8 mouse cellular contexts compared by ENCODE assay signal in the genomic region with DNA sequence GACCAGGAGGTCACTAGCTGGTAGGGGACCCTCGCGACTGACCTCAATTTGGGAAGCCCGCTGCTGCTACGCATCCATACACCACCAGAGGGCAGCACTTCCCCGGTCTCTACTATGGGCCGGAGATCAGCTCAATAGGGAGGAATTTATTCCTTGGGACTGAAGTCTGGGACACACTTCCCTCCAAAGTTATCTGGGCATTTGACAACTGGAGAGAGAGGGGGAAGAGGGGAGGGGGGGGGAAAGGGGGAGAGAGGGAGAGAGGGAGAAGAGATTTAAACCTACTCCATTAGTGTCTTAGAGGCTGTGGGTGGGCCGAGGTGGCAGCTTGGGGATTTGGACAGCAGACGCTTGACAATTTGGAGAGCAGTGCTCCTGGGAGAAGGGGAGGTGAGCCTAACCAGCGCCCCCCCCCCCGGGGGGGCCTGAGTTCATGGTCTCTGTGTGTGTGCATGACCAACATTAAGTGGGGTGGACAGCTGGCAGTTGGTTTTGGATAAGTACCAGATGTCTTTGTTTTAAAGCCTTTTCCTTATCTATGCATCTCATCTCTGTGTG. TPM values are rescaled to one million over a fixed set of nuclear protein-coding genes. Genes with fewer than 3 reads are reported as not detected.
A peak's percentile ranks its signal among the peaks of the same experiment; 100 is the strongest.
DNase-seq lines count a peak whose midpoint lies in the region; ATAC-seq and TF ChIP-seq lines count a peak whose summit lies in the region.

No protein-coding gene starts in this region.

- peak; percentile 81 for TF ChIP-seq CTCF in G1E (IDR thresholded peaks at IDR 0.05; ENCODE audit: low read depth, low read length)
- peak; percentile 80; the same call in 1 of the 2 replicates for TF ChIP-seq CTCF in small intestine, adult 2 months (IDR thresholded peaks at IDR 0.05; ENCODE audit: extremely low read depth, insufficient read length, insufficient replicate concordance, low read depth, low read length)

- no peaks in the 10 kb centered on the region; the same call in 1 of the 2 replicates for H3K4me1 ChIP-seq in G1E (ENCODE audit: insufficient read depth, low read depth, low read length)
- H3K4me1 ChIP-seq in forebrain, embryonic 10.5 days: peaks cover 49% of the 10 kb centered on the region
- no peaks in the 10 kb centered on the region; the same call in 1 of the 2 replicates for H3K4me1 ChIP-seq in small intestine, adult 2 months (ENCODE audit: control insufficient read depth, insufficient read depth, insufficient read length, low read length)

- H3K36me3 ChIP-seq in G1E (replicated peaks): no peaks in the 10 kb centered on the region
- H3K36me3 ChIP-seq in forebrain, embryonic 10.5 days (replicated peaks): no peaks in the 10 kb centered on the region
- H3K36me3 ChIP-seq in small intestine, adult 2 months (ENCODE audit: control insufficient read depth, insufficient read depth, low read length): no peaks in the 10 kb centered on the region

- ATAC-seq in G1E (ENCODE audit: extremely low read depth, insufficient number of reproducible peaks, low FRiP score, poor library complexity, severe bottlenecking): no peak
- peak; percentile 72 for ATAC-seq in megakaryocyte progenitor cell, adult 5-6 weeks (replicated peaks; ENCODE audit: poor library complexity)
- no peak for ATAC-seq in inflammation-experienced regulatory T-cells, adult 6 months

- peak; percentile 51 for DNase-seq in G1E (ENCODE audit: low spot score)
- peak; percentile 55 to 58 for DNase-seq in adrenal gland, postnatal 4 days (ENCODE audit: low spot score in 2 of 2)
- DNase-seq in forebrain, embryonic 10.5 days (ENCODE audit: extremely low spot score, low spot score): peak; percentile 84
- peak; percentile 63 to 79 for DNase-seq in heart, postnatal 36 days
- peak; percentile 52 to 66 for DNase-seq in layer of hippocampus, postnatal 36 days

- TF ChIP-seq POLR2A in small intestine, adult 2 months (IDR thresholded peaks at IDR 0.05; ENCODE audit: low read depth, low read length): no peak

- H3K27ac ChIP-seq in forebrain, embryonic 10.5 days: peak overlapping the region; percentile 40
- H3K27ac ChIP-seq in small intestine, adult 2 months (ENCODE audit: insufficient read depth, low read depth, low read length): no peak overlapping the region

- peaks cover 6% of the 10 kb centered on the region; the same call in 1 of the 2 replicates for H3K27me3 ChIP-seq in G1E (ENCODE audit: insufficient read depth, low read length)
- peaks cover 16% of the 10 kb centered on the region for H3K27me3 ChIP-seq in forebrain, embryonic 10.5 days (ENCODE audit: poor library complexity, severe bottlenecking)
- no peaks in the 10 kb centered on the region for H3K27me3 ChIP-seq in small intestine, adult 2 months (ENCODE audit: control insufficient read depth, insufficient read depth, low read length)

- WGBS in forebrain, embryonic 10.5 days: 7% methylated on average over 10 of the region's 10 CpGs
- WGBS in small intestine, adult 2 months: 14% methylated on average over 10 of the region's 10 CpGs

- no peaks in the 10 kb centered on the region for H3K9me3 ChIP-seq in G1E (replicated peaks)
- no peaks in the 10 kb centered on the region for H3K9me3 ChIP-seq in forebrain, embryonic 10.5 days

- H3K4me3 ChIP-seq in G1E (ENCODE audit: low read depth, low read length): no peak overlapping the region
- H3K4me3 ChIP-seq in forebrain, embryonic 10.5 days: no peak overlapping the region
- no peak overlapping the region for H3K4me3 ChIP-seq in small intestine, adult 2 months (ENCODE audit: low read depth, low read length)

- intact Hi-C loops in heart, postnatal 36 days (cut with DNase I): loop anchor here (1.0 to 5.0 kb wide), 3 partner anchors 106 to 301 kb away; no protein-coding TSS in a partner anchor

RNA-seq across cellular contexts. Expression of gene Gtsf1l, which starts 14.1 kb away (rescaled TPM):
- total RNA-seq in G1E (2014; fragmentation: Nextera tagmentation): not detected in 2 replicates
- 0.38 TPM in 1 of 2 replicates, not detected in the other for total RNA-seq in G1E (2017)
- not detected in 2 replicates for polyA plus RNA-seq in G1E (2012)
- not detected for total RNA-seq in adrenal gland, postnatal 4 days (2021)
- polyA plus RNA-seq in forebrain, embryonic 10.5 days (2016; fragmentation: Nextera tagmentation; extraction: Ambion mirVana): not detected in 2 replicates
- total RNA-seq in heart, postnatal 36 days (2021): not detected
- total RNA-seq in layer of hippocampus, postnatal 36 days (2021): not detected
- 0.90 and 1.4 TPM in 2 replicates for total RNA-seq in megakaryocyte progenitor cell, adult 5-6 weeks (2015)
- 0.61 TPM in 1 of 2 replicates, not detected in the other for total RNA-seq in megakaryocyte progenitor cell, adult 5-6 weeks (2017)
- polyA plus RNA-seq in small intestine, adult 2 months (2012; rRNA removed): not detected in 2 replicates
- polyA plus RNA-seq in inflammation-experienced regulatory T-cells, adult 6 months (2017; shearing (Covaris generic)): not detected

RNA-seq across cellular contexts. Expression of gene Mybl2, which starts 47.2 kb away (rescaled TPM):
- total RNA-seq in G1E (2014; fragmentation: Nextera tagmentation) (46.5 and 55.2 TPM in 2 replicates), G1E (2017) (37.6 and 43.8 TPM in 2 replicates)
- 105 and 122 TPM in 2 replicates for polyA plus RNA-seq in G1E (2012)
- total RNA-seq in adrenal gland, postnatal 4 days (2021): 10 to 100 TPM; 20.4 to 24.0 TPM
- polyA plus RNA-seq in forebrain, embryonic 10.5 days (2016; fragmentation: Nextera tagmentation; extraction: Ambion mirVana): 63.7 and 65.1 TPM in 2 replicates
- total RNA-seq in heart, postnatal 36 days (2021): under 1 TPM; 0.16 to 0.89 TPM
- total RNA-seq in layer of hippocampus, postnatal 36 days (2021): 1 to 10 TPM in 1 of 2 experiments, under 1 TPM in 1; 0.87 to 3.1 TPM
- 28.1 and 30.8 TPM in 2 replicates for total RNA-seq in megakaryocyte progenitor cell, adult 5-6 weeks (2015)
- 39.0 and 40.6 TPM in 2 replicates for total RNA-seq in megakaryocyte progenitor cell, adult 5-6 weeks (2017)
- polyA plus RNA-seq in small intestine, adult 2 months (2012; rRNA removed): 3.3 and 5.6 TPM in 2 replicates
- 10 to 100 TPM in 1 of 3 experiments, 1 to 10 TPM in 1, under 1 TPM in 1; 0.81 to 10.1 (median 3.4) TPM for polyA plus RNA-seq in inflammation-experienced regulatory T-cells, adult 6 months (2017; shearing (Covaris generic))

Comparison
In these comparisons a context has a peak if more than half of its experiments do, and no peak if none do; other contexts are left out.
1. RNA of gene Mybl2, which starts 47.2 kb away (total RNA-seq): 37.6 to 55.2 TPM in G1E, 28.1 to 40.6 TPM in megakaryocyte progenitor cell, adult 5-6 weeks and 20.4 to 24.0 TPM in adrenal gland, postnatal 4 days; 0.87 to 3.1 TPM in layer of hippocampus, postnatal 36 days and 0.16 to 0.89 TPM in heart, postnatal 36 days; every median in the first group is over 4 times any median in the second.
2. Peak in every context shown above with its lines, with median percentiles within 50 percentile points of each other: DNase-seq.